Mouse (Mus musculus) layer of hippocampus, postnatal 14 days (tissue): ENCODE measurements at regions not wholly inside any gene's neighbourhood (a gene's known extent, or its start where the extent isn't known, plus 50 kb on each side); places are given as distances from the start of the nearest gene placed in this dataset.

Experiments used
- DNase-seq, 2 experiments: peaks; one replicate each; pipeline ENCODE4 v3.0.0; 2021 to 2022; ENCODE audit warnings: low spot score in 2 of 2, mixed read lengths in 1 of 2

DNA sequence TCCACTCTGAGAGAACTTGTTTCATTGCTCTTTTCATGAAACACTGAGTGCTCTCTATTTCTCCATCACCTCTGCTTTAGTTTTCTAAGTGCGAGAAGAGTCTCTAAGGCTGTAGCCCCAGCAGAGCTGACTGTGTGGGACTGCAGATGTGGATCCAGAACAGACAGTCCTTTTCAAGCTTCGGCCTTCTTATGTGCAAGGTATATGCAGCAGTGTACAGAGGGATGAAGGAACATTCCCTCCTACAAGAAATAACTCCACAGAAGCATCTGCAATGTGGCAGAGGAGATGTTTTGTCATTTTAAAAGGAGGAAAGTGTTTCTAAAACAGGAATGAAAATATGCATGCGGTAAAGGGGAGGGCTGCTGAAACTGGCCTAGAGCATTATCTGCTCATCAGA is 106.7 kb upstream of the Syndig1 start:
- no peak for DNase-seq

DNA sequence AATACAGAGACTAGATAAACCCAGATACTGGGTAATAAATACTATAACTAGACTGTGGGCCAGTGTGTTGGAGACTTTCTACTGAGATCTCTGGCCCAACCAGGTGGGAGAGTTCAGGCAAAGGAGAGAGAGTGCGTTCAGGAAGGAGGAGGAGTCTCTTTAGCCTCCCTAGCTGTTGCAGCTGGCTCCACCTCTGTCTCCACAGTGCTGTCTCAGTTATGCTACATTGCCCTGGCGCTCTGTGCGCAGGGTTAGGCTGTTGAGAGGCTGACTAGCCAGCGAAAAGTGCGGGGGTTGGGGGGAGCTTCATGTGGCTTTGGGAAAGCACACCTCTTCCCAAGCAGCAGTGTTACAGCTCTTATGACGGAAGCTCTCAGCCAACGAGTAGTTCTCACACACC is 104.7 kb upstream of the Syndig1 start:
- DNase-seq: no peak

- DNase-seq: no peak
Observed at GRCm38 (mm10) chr2:149725932-149726331, 103.1 kb upstream of the Syndig1 start.

DNA sequence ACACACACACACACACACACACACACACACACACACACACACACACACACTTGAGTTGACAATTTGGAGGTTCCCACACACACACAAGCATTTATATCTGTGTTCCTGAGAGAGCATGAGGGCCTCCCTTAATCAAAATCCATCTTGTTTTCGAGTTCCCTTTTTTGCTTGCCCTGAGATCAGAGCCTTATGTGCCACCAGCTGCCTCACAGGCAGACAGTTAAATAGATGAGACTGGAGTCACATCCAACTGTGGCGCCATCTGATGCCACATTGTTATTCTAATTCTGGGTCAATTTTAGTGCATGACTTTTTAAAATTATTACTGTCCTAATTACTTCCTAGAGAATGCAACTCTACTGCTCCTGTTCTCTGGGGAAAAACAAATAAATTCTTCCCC is 91.2 kb upstream of the Syndig1 start:
- peak; percentile 23 to 71 for DNase-seq

- DNase-seq: peak; percentile 28 to 63
Observed at GRCm38 (mm10) chr2:149739886-149740285, 89.1 kb upstream of the Syndig1 start.

DNA sequence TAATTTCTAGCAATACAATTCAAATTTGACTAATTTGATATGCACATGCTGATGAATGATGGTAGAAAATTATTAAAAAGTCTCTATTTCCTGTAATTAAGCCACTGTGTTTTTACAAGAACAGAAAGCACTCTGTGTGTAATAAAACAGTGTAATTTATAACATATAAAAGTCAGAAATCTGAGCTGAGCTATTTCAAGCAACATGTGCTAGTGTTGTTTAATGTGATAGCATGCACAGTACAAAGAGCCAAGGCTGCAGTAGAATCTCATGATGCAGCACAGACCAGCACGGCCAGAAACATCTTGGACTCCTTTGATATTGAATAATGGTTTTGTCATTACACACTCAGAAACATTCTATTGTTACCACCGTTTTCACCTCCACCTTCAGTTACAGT is 86.3 kb upstream of the Syndig1 start:
- no peak for DNase-seq

- peak in 1 of 2 experiments; percentile 13 for DNase-seq
Observed at GRCm38 (mm10) chr2:149748240-149748822, 80.7 kb upstream of the Syndig1 start.

DNA sequence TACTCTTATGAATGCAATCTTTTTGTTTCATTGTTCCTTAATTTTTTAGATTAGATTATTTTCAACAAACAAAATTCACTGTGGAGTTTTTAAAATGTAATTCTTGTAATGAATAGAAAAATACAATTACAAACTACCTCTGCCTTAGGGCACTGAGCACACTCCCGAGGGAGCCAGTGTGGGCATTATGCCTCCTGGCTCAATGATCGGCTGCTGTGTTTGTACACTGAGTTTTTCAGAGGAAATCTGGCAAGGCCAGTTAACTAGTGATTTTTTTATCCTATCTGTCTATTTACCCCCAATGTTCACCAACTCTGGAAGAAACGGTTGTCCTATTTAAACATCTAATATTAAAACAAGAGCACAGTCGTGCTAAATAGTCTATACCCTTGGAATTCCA is 69.9 kb upstream of the Syndig1 start:
- peak in 1 of 2 experiments; percentile 37 for DNase-seq

DNA sequence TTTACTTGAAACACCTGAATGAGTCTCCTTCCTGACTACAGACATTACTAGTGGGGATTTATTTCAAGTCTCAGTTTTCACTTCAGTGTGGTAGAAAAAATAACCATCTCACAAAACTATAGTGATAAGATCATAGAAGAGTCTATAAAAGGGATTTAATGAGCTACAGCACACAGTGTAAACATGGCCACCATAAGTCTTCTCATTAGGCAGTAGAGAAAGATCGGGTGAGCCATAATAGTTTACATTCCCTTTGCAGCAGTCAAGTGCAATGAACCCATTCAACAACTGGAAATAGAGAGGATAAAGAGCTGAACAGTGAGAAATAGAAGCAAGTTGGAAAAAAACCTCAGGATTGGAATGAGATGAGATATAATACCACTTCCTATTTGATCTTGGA is 65.1 kb upstream of the Syndig1 start:
- DNase-seq: no peak

- no peak for DNase-seq
Observed at GRCm38 (mm10) chr2:149768027-149768426, 61.0 kb upstream of the Syndig1 start.

DNA sequence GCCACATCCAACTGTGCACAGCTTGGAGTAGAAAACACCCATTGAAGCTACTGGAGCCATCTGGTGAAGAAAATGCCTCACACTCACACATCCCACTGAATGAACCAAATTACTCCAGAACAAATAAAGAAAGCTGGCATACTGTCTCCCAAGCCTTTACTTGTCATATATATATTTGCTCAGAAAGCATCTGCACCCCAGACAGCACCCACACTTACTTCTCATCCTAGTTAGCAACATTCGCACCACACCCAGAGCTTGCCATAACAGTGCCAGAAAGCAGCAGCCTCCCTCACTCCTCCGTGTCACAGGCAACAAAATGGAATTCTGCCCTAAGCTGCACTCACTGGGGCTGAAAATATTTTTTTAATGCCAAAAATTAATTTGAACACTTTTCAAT is 60.5 kb upstream of the Syndig1 start:
- peak; percentile 39 to 73 for DNase-seq

DNA sequence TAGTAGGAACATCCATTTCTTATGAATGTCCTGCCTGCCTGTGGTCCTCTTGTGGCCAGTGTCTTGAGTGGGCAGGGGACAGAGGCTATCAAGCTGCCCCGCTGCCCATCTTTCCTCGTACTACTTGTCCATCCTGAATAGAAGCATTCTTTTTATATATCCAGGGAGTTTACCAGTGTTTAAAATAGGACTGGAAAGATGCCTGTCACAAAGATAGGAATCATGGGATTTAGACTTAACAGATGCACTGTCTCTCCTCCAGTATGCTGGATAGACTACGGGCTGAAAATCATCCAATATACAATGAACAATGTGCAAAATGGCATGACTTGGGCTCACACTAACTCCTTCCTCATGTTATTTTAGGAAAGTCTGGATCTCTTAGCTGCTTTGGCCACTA is 51.7 kb upstream of the Syndig1 start:
- no peak for DNase-seq
